ENCODE assay signal across 8 mouse cellular contexts in genomic region chr6:114398626-114399025, GRCm38 (mm10). TPM values are rescaled to one million over a fixed set of nuclear protein-coding genes. Genes with fewer than 3 reads are reported as not detected.
A peak's percentile ranks its signal among the peaks of the same experiment; 100 is the strongest.
DNase-seq lines count a peak whose midpoint lies in the region; ATAC-seq and TF ChIP-seq lines count a peak whose summit lies in the region.

No protein-coding gene starts in this region.

- WGBS in forebrain, embryonic 14.5 days: 5% methylated on average over 9 of the region's 9 CpGs
- 9% methylated on average over 9 of the region's 9 CpGs for whole genome bisulfite sequencing in intestine, embryonic 16.5 days
- WGBS in limb, embryonic 14.5 days: 4% methylated on average over 9 of the region's 9 CpGs

- H3K27me3 ChIP-seq in forebrain, embryonic 14.5 days (replicated peaks; ENCODE audit: control insufficient read depth, insufficient read depth, low read length): peaks cover 35% of the 10 kb centered on the region
- peaks cover 10% of the 10 kb centered on the region; the same call in 1 of the 2 replicates for H3K27me3 ChIP-seq in intestine, embryonic 16.5 days (replicated peaks; ENCODE audit: control insufficient read depth, insufficient read depth, low read length)
- H3K27me3 ChIP-seq in limb, embryonic 14.5 days (ENCODE audit: control insufficient read depth, insufficient read depth, low read length): peaks cover 48% of the 10 kb centered on the region

- no peak for TF ChIP-seq POLR2A in limb, embryonic 14.5 days (IDR thresholded peaks at IDR 0.05; ENCODE audit: borderline replicate concordance, extremely low read depth, insufficient read depth, insufficient read length)

- H3K9ac ChIP-seq in forebrain, embryonic 14.5 days (ENCODE audit: low read length): no peak overlapping the region
- H3K9ac ChIP-seq in intestine, embryonic 16.5 days (ENCODE audit: low read depth, low read length): no peak overlapping the region
- H3K9ac ChIP-seq in limb, embryonic 14.5 days (ENCODE audit: low read depth, low read length, severe bottlenecking): no peak overlapping the region

- H3K4me2 ChIP-seq in forebrain, embryonic 14.5 days (ENCODE audit: low read length): peak overlapping the region; percentile 97; the same call in 1 of the 2 replicates
- H3K4me2 ChIP-seq in intestine, embryonic 16.5 days (ENCODE audit: low read depth, low read length): peak overlapping the region; percentile 92
- peak overlapping the region; percentile 91 for H3K4me2 ChIP-seq in limb, embryonic 14.5 days (replicated peaks; ENCODE audit: low read depth, low read length, severe bottlenecking)

- no peaks in the 10 kb centered on the region for H3K36me3 ChIP-seq in forebrain, embryonic 14.5 days (ENCODE audit: control insufficient read depth, insufficient read depth, low read length)
- H3K36me3 ChIP-seq in intestine, embryonic 16.5 days (ENCODE audit: control insufficient read depth, insufficient read depth, low read length): no peaks in the 10 kb centered on the region
- H3K36me3 ChIP-seq in limb, embryonic 14.5 days (ENCODE audit: control insufficient read depth, insufficient read depth, low read length): no peaks in the 10 kb centered on the region

- no peak overlapping the region for H3K27ac ChIP-seq in forebrain, embryonic 14.5 days (ENCODE audit: low read depth, low read length)
- no peak overlapping the region for H3K27ac ChIP-seq in intestine, embryonic 16.5 days (ENCODE audit: low read length)
- H3K27ac ChIP-seq in limb, embryonic 14.5 days (replicated peaks; ENCODE audit: low read depth, low read length): no peak overlapping the region

- DNase-seq in heart, adult 18-20 months: peak; percentile 44 to 50
- no peak for DNase-seq in heart, adult 9 months (ENCODE audit: low spot score in 2 of 2)
- peak; percentile 36 for DNase-seq in adrenal gland, postnatal 25 days
- DNase-seq in forebrain, embryonic 14.5 days (ENCODE audit: low spot score): peak; percentile 43
- no peak for DNase-seq in limb, embryonic 14.5 days (ENCODE audit: low spot score)
- DNase-seq in right cerebral cortex, postnatal 25 days: peak; percentile 68

- no peak for ATAC-seq in forebrain, embryonic 14.5 days
- ATAC-seq in intestine, embryonic 16.5 days: no peak
- no peak for ATAC-seq in limb, embryonic 14.5 days (ENCODE audit: low FRiP score, low read depth)
- ATAC-seq in granulocyte monocyte progenitor cell, adult 5-6 weeks (replicated peaks; ENCODE audit: poor library complexity, severe bottlenecking): no peak

- H3K9me3 ChIP-seq in forebrain, embryonic 14.5 days (replicated peaks; ENCODE audit: control insufficient read depth, low read length): no peaks in the 10 kb centered on the region
- no peaks in the 10 kb centered on the region for H3K9me3 ChIP-seq in intestine, embryonic 16.5 days (ENCODE audit: control insufficient read depth, low read length)
- H3K9me3 ChIP-seq in limb, embryonic 14.5 days (ENCODE audit: control insufficient read depth, low read length): no peaks in the 10 kb centered on the region

- H3K4me1 ChIP-seq in forebrain, embryonic 14.5 days (ENCODE audit: control insufficient read depth, insufficient read depth, low read length): peaks cover 8% of the 10 kb centered on the region; the same call in 1 of the 2 replicates
- H3K4me1 ChIP-seq in intestine, embryonic 16.5 days (ENCODE audit: control insufficient read depth, insufficient read depth, low read length): peaks cover 4% of the 10 kb centered on the region; the same call in 1 of the 2 replicates
- H3K4me1 ChIP-seq in limb, embryonic 14.5 days (ENCODE audit: control insufficient read depth, insufficient read depth, low read length): no peaks in the 10 kb centered on the region; the same call in 1 of the 2 replicates

- peak overlapping the region; percentile 45 for H3K4me3 ChIP-seq in forebrain, embryonic 14.5 days (ENCODE audit: low read depth, low read length)
- peak overlapping the region; percentile 59 for H3K4me3 ChIP-seq in intestine, embryonic 16.5 days (ENCODE audit: low read length)
- H3K4me3 ChIP-seq in limb, embryonic 14.5 days (replicated peaks; ENCODE audit: low read length): peak overlapping the region; percentile 47; the same call in 1 of the 2 replicates

RNA-seq across cellular contexts. Expression of gene Hrh1, which starts 0.9 kb away (rescaled TPM):
- total RNA-seq in heart, adult 18-20 months (2021): under 1 TPM; 0.49 to 0.67 TPM
- 1.6 and 2.2 TPM in 2 replicates for total RNA-seq in adrenal gland, postnatal 25 days (2021)
- 0.36 and 0.62 TPM in 2 replicates for polyA plus RNA-seq in forebrain, embryonic 14.5 days (2014; fragmentation: Nextera tagmentation; extraction: Ambion mirVana)
- 1.1 and 1.2 TPM in 2 replicates for polyA plus RNA-seq in intestine, embryonic 16.5 days (2015; fragmentation: Nextera tagmentation; extraction: Ambion mirVana)
- polyA plus RNA-seq in limb, embryonic 14.5 days (2012; rRNA removed): 0.04 and 0.11 TPM in 2 replicates
- 0.11 TPM in 1 of 2 replicates, not detected in the other for polyA plus RNA-seq in limb, embryonic 14.5 days (2014; fragmentation: Nextera tagmentation; extraction: Ambion mirVana)
- not detected in 2 replicates for total RNA-seq in granulocyte monocyte progenitor cell, adult 5-6 weeks (2014; fragmentation: Nextera tagmentation)
- total RNA-seq in granulocyte monocyte progenitor cell, adult 5-6 weeks (2017): not detected in 2 replicates

Comparison
In these comparisons a context has a peak if more than half of its experiments do, and no peak if none do; other contexts are left out.
1. DNase-seq: peak in heart, adult 18-20 months (2 of 2), adrenal gland, postnatal 25 days (single experiment), forebrain, embryonic 14.5 days (single experiment) and right cerebral cortex, postnatal 25 days (single experiment); none in heart, adult 9 months (0 of 2) and limb, embryonic 14.5 days (single experiment).
2. Peak in every context shown above with its lines, with median percentiles within 50 percentile points of each other: H3K4me2 ChIP-seq and H3K4me3 ChIP-seq.